Mouse (Mus musculus): Measurements from ENCODE around the gene Sltm.
A peak's percentile ranks its signal among the peaks of the same experiment; 100 is the strongest.
"Not testable (repeated sequence)": the region's sequence is repeated elsewhere in the genome, so short reads cannot be mapped to it uniquely, and the experiment has no call there.

Gene Sltm

DNA sequence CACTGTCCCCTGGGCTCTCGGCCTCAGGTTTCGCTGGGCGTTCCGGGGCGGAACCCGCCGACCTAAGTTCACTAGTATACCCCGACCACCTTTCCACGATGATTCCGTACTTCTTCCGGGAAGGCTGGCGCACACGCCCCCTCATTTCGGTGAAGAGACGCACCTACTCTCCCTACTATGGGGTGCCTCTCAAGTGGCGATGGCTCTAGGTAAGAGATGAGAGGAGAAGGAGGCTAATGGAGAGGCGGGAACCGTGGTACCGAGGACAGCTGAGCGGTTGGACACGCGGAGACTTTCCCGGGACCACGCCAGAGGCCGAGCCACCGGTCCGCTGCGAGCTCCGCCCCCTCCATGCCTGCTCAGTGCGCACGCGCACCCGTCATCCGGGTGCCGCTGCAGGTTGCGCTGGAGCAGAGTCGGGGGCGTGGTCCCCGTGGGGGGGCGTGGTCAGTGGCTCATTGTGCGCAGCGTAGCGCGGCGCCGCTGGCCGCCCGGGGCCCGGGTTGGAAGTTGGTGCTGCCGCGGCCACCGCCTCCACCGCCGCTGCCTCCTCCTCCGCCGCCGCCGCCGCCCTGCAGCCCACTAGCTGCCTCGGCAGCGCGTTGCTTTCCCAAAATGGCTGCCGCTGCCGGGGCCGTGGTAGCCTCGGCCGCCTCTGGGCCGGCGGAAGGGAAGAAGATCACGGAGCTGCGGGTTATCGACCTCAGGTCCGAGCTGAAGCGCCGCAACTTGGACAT is at the start of gene Sltm:
Sltm (plus strand) TSS at position 450 of the 737 bp plus-strand sequence.
- peak; percentile 100 for DNase-seq

DNA sequence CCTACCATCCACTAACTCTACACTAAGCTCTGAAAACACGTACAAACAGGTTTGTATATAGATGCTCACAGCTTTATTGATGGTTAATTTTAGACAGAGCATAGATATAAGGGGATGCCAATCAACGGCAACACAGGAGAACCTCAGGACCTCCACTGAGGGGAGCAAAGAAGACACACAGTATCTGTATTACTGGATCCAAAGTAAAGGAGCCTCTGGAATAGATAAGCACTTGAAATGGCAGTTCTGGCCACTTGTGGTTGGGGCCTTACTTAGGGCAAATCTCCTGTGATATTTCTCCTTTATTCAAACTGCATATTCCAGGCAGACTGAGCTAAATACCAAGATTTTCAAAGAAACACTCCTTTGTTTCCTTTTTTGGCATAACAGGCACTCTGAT is 49.5 kb upstream of the Sltm start:
- no peak for DNase-seq

- DNase-seq = no peak
Observed at GRCm38 (mm10) chr9:70496990-70497389, 45.6 kb upstream of the Sltm start.

DNA sequence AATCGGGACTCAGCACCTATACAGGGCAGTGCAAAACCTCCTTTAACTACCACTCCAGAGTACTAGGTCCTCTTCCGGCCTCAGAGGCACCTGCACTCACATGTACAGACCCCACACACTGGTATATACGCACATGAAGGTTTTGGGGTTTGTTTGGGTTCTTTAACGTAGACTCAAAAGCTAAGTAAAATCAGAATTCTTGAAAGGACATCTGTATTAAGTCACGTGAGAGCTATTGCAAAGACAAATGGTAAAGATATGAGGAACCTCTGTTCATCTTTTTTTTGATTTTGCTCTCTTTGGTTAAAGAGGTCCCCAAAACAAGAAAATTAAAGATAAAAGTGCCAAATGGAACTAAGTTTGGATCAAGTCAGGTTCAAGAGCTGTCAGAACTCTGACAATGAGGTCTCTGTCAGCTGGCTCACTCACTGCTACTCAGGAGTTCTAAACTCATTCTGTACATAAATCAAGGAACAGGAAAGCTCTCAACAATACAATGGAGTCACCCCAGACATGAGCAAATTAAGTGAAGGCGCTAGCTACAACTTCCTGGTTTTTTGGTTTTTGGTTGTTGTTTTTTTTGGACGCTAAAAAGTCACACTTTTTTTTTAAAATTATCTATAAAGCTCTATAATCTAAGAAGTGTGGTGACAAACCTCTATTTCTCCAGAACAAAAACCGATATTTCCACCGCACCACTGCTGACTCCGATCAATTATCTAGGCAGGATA is 40.1 kb upstream of the Sltm start:
- DNase-seq = no peak

GRCm38 (mm10) chr9:70503015-70503603 is 39.4 kb upstream of the Sltm start:
- DNase-seq = peak; percentile 75 to 76

- peak; percentile 97 to 98 for DNase-seq
Observed at GRCm38 (mm10) chr9:70503626-70504041, 38.9 kb upstream of the Sltm start, which contains the start of gene Rnf111. TSS of gene Rnf111 (minus strand) at chr9:70503725.

DNA sequence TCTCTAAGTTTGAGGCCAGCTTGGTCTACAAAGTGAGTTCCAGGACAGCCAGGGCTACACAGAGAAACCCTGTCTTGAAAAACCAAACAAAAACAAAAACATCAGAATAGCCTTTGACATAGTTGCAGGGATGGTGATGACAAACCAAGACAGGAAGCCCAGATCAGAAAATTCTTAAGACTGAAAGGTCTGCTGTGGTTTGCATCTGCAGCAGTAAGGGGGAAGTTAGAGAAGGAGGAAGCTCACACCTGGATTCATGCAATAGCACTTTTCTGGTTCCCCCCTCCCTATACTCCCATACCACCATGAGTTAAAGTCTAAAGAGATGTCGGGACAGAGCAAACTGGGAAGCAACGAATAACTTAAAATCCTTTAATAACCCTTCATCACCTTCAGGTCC is 36.4 kb upstream of the Sltm start:
- DNase-seq = no peak

GRCm38 (mm10) chr9:70506787-70507186 is 35.8 kb upstream of the Sltm start:
- DNase-seq = no peak

DNA sequence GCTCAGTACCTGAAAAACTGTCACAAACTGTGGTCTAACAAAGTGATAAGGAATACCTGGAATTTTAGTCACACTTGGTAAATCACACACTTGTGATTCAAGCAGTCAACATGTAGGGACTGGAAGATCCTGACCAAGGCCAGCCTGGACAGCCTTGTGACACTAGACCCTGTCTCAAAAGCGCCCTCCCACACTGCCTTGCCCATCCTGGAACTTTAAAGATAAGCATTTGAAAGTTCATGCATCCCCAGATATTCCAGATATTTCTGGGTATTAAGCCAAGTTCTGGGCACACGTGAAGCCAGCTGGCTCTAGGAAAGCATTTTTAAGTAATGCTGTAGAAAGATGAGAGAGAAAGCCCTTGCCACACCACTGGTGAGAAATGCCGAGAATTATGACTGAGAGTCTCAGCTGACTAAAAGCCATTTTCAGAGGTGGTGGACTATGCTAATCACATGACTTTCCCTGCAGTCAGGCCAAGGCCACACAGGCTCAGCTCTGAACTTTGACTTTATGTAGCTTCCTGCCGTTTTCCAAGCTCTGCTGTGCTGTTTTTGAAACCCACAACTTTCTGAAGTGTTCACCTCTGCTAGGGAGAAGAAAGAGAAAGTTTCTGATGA is 32.5 kb upstream of the Sltm start:
- DNase-seq = no peak

DNA sequence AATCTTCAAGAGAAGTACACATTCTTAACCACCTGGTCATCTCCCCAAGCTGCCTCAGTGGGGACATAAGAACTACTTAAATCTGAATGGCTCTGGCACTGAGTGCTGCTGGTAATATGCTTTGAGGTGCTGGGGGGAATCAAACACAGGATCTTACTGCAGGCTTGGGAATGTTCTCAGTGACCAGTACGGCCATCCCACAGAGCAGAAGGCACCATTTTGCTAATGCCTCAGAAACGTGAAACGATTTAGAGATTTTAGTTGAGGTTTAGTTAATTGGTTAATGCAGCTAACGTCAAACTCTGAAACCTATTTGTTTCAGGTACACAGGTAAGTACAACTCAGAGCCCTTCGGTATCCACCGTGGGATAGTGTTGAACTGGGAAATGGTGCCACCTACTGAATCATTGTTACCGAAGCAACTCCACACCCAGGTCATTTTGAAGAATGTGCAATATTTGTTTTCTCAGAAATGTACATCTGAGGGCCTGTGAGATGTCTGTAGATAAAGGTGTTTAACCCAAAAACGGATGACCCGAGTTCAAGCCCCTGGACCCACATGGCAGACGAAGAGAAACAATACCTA is 31.5 kb upstream of the Sltm start:
- DNase-seq = no peak

DNA sequence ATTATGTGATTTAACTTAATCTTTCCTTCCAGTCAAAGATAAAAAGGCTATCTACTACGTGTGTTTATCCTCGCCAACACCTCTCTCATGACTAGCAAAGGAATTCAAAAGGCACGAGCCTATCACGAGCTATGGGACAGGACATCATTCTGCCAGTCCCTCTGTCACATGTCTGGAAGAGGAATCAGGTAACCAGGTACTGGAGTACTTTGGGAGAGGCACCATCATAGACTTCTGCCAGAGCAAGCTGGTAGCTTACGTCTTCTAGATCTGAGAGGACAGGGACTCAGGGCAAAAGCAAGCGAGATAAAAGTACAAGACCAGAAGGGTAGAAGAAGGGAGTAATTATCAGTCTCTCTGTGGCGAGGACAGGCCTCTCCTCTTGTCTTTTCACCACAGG is 30.9 kb upstream of the Sltm start:
- DNase-seq = no peak

DNA sequence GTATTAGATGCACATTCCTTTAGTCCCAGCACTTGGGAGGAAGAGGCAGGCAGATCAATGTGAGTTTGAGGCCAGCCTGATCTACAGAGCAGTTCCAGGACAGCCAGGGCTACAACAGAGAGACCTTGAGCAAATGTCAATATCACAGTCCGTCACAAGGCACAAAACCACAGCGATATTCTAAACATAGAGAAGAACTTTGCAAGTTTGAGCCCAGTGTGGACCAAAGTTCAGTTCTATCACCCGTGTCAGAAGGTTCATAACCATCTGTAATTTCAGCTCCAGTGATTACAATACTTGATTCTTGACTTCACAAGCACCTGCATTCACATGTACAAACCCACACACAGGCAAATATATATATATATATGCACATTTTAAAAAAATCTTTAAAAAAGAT is 21.9 kb upstream of the Sltm start:
- no peak for DNase-seq

DNA sequence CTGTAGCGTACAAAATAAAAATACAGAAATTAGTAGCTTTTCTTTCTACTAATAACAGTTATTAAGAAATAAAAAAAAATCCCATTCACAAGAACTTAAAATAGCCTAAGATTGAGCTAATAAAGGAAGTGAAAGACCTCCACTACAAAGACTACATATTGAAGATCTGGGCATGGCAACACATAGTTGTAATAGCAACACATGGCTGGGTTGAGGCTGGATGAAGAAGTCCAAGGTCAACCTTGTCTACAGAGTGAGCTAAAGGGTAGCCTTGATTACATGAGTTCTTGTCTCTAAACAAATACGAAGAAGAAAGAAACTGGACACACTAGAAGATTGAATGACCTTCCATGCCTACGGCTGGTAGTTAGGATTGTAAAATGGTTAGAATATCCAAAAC is 18.7 kb upstream of the Sltm start:
- DNase-seq = no peak

GRCm38 (mm10) chr9:70524366-70524765 is 18.2 kb upstream of the Sltm start:
- DNase-seq = no peak

GRCm38 (mm10) chr9:70533328-70533727 is 9.2 kb upstream of the Sltm start:
- DNase-seq = no peak

DNA sequence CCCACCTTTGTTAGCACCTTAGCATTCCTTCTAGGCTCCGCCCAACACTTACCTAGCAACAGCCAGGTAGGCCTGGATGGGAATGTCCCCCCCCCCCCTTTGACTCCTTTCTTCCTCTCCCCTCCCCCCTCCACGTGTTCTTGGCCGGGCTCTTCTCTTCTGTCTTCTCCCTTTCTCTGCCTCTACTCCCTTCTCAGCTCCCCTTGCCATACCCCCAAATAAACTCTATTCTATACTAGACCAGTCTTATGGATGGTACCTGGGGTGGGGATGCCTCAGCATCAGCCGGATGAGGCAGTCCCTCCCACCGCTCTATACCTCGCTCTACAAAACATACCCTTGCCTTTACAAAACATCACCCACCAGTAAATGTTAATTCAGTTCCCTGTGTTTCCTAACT is 970 bp upstream of the Sltm start:
- DNase-seq = peak in 1 of 2 experiments; percentile 7

GRCm38 (mm10) chr9:70543048-70543880 is 710 bp downstream of the Sltm start:
- peak in 1 of 2 experiments; percentile 66 for DNase-seq

GRCm38 (mm10) chr9:70543985-70544384 is 1.4 kb downstream of the Sltm start:
- DNase-seq = no peak

DNA sequence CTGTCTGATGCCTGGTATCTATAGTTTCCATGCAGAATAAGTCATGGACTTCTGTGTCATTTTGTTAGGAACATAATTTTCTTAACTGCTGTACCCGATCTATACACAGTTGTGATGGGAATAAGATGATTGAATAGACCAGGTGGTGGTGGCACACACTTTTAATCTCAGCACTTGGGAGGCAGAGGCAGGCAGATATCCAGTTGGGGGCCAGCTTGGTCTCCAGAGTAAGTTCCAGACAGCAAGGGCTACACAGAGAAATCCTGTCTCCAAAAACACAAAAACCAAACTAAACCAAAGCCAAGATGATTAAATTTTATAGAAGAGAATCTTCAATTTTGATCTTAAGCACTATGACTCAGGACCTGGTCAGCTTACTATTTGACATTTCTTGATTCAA is 2.3 kb downstream of the Sltm start:
- DNase-seq = no peak

DNA sequence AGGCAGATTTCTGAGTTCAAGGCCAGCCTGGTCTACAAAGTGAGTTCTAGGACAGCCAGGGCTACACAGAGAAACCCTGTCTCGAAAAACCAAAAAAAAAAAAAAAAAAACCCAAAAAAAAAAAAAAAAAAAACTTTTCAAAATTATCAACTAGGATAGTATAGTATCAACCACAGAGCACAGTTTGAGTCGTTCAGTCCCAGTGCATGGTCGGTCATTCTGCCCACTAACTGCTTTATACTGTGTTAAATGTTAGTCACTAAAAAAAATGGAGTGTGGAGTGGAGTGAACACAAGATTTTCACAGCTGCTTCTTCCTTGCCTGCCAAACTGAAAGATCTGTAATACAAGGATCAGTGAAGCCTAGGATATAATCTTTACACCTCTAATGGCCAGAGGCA is 4.0 kb downstream of the Sltm start:
- DNase-seq = not testable (repeated sequence)

- no peak for DNase-seq
Observed at GRCm38 (mm10) chr9:70548304-70548703, 5.8 kb downstream of the Sltm start.

GRCm38 (mm10) chr9:70551524-70551923 is 9.0 kb downstream of the Sltm start:
- no peak for DNase-seq

Data from cerebellum, postnatal 14 days (tissue).